Mouse (Mus musculus) forebrain, embryonic 15.5 days (tissue): Measurements from ENCODE around the gene Hpse2. TPM values are rescaled to one million over a fixed set of nuclear protein-coding genes. Genes with fewer than 3 reads are reported as not detected.
"Not testable (repeated sequence)": the region's sequence is repeated elsewhere in the genome, so short reads cannot be mapped to it uniquely, and the experiment has no call there.

Experiments
- ATAC-seq: fragments of 200-750 bp; cut with Nextera tagmentation; replicated peaks from 2 replicates; pipeline ENCODE4 v1.8.0; 2017; ENCODE audit warnings: mild to moderate bottlenecking, moderate TSS enrichment, moderate library complexity
- H3K27ac ChIP-seq: fragments of 300-500 bp; sonication (generic); replicated peaks from 2 replicates; pipeline ENCODE4 v1.5.1; 2015; ENCODE audit warnings: mild to moderate bottlenecking, inconsistent platforms
- H3K27me3 ChIP-seq: fragments of 300-500 bp; sonication (generic); 2 replicates; pipeline ENCODE4 v1.6.1; 2015; ENCODE audit warnings: inconsistent platforms
- H3K36me3 ChIP-seq: fragments of 300-500 bp; sonication (generic); 2 replicates; pipeline ENCODE4 v1.6.1; 2015; ENCODE audit warnings: mild to moderate bottlenecking, inconsistent platforms
- H3K4me1 ChIP-seq: fragments of 300-500 bp; sonication (generic); 2 replicates; pipeline ENCODE4 v1.6.1; 2015; ENCODE audit warnings: inconsistent platforms
- H3K4me2 ChIP-seq: fragments of 300-500 bp; sonication (generic); replicated peaks from 2 replicates; pipeline ENCODE4 v1.6.1; 2015; ENCODE audit warnings: mild to moderate bottlenecking, inconsistent platforms
- H3K4me3 ChIP-seq: fragments of 300-500 bp; sonication (generic); 2 replicates; pipeline ENCODE4 v1.5.1; 2015; ENCODE audit warnings: mild to moderate bottlenecking, inconsistent platforms
- H3K9ac ChIP-seq: fragments of 300-500 bp; sonication (generic); replicated peaks from 2 replicates; pipeline ENCODE4 v1.6.1; 2015; ENCODE audit warnings: mild to moderate bottlenecking, inconsistent platforms
- H3K9me3 ChIP-seq: fragments of 300-500 bp; sonication (generic); 2 replicates; pipeline ENCODE4 v1.6.1; 2016; ENCODE audit warnings: inconsistent platforms
- WGBS: fragments of 180-500 bp; shearing (Covaris S2); methylation state at CpG from one replicate; pipeline ENCODE4 v1.1.7; 2015; ENCODE audit warnings: mixed read lengths; 5-methylcytosine and 5-hydroxymethylcytosine counted together
- polyA plus RNA-seq: library from polyadenylated mRNA; unstranded; fragments of >200 nt; fragmentation: Nextera tagmentation; extraction: Ambion mirVana; gene quantifications from 2 replicates; pipeline ENCODE4 v1.2.1, GENCODE M21; 2015

Hpse2 gene
- polyA plus RNA-seq, 1 experiment from 2014 or later = 0.22 TPM

DNA sequence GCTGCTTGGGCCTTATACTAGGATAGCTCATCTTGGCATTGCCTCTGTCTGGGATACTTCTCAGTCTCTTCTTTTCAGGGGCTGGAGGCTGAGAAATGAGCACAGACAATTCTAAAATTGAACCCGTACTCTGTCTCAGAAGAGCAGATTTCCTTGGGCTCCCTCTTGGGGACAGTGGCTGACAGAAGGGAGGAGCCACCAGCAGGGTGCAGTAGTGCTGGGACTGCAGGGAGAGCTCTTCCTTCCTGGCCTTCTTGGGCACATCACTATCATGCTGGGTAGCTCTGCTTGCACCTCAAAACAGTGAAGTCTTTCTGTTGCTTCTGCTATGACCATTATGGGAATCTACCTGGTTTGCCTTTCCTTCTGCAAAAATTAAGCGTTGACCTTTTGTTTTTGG is 603.0 kb downstream of the Hpse2 start:
- H3K27ac ChIP-seq = no peak overlapping the region
- H3K27me3 ChIP-seq = no peaks in the 10 kb centered on the region
- ATAC-seq = no peak
- H3K4me3 ChIP-seq = no peak overlapping the region
- no peak overlapping the region for H3K9ac ChIP-seq
- no peak overlapping the region for H3K4me2 ChIP-seq
- 38% methylated on average over 2 of the region's 2 CpGs for WGBS
- no peaks in the 10 kb centered on the region for H3K36me3 ChIP-seq
- peaks cover 14% of the 10 kb centered on the region for H3K4me1 ChIP-seq
- H3K9me3 ChIP-seq = no peaks in the 10 kb centered on the region

- WGBS = 60% methylated on average over 7 of the region's 7 CpGs
- peak overlapping the region; percentile 87 for H3K4me3 ChIP-seq
- not testable (repeated sequence) for ATAC-seq, H3K9me3 ChIP-seq, H3K36me3 ChIP-seq, H3K27me3 ChIP-seq
- peaks cover 12% of the 10 kb centered on the region for H3K4me1 ChIP-seq
- H3K4me2 ChIP-seq = peak overlapping the region; percentile 59
- H3K27ac ChIP-seq = peak overlapping the region; percentile 95
- peak overlapping the region; percentile 67 for H3K9ac ChIP-seq
These were observed 608.0 kb downstream of the Hpse2 start for GRCm38 (mm10) chr19:42780156-42780538.

DNA sequence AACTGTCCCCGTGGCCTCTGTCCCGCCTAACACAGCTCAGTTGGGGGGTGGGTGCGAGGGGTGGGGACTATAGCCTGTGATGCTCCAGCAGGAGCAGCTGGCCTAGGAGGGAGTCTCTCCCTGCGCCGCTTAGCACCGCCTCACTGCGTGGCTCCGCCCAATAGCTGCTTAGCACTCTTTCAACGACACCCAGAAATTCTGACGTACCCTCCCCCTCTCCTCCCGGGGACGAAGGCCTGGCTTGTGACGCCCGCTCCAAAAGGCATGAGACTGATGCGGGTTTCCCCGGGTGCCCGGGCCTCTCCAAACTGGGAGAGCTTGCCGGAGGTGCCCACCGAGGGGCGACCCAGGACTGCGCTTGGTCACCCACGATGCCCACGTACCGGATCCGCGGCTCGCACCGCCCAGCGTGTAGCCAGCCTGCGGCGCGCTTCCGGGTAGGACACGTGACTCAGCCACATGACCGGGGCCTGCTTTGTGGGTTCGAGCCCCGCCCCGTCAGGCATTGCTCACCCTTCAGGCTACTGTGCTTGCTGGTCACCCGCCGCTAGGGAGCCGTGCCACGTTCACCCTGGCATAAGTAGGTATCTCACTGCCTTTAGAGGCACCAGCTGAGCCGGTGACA is 608.5 kb downstream of the Hpse2 start, which contains the start of gene Hps1:
Gene Hps1 (minus strand): TSS at position 448 of the 625 bp plus-strand sequence.
- peak; percentile 99 for ATAC-seq
- H3K4me2 ChIP-seq = peak within 1 kb of the TSS; percentile 59
- peak within 1 kb of the TSS; percentile 95 for H3K27ac ChIP-seq
- peaks cover 12% of the 10 kb centered on the region for H3K4me1 ChIP-seq
- H3K36me3 ChIP-seq = no peaks in the 10 kb centered on the region
- no peaks in the 10 kb centered on the region for H3K9me3 ChIP-seq
- peak within 1 kb of the TSS; percentile 67 for H3K9ac ChIP-seq
- WGBS = 1% methylated on average over 43 of the region's 43 CpGs
- no peaks in the 10 kb centered on the region for H3K27me3 ChIP-seq
- peak within 1 kb of the TSS; percentile 87 for H3K4me3 ChIP-seq

DNA sequence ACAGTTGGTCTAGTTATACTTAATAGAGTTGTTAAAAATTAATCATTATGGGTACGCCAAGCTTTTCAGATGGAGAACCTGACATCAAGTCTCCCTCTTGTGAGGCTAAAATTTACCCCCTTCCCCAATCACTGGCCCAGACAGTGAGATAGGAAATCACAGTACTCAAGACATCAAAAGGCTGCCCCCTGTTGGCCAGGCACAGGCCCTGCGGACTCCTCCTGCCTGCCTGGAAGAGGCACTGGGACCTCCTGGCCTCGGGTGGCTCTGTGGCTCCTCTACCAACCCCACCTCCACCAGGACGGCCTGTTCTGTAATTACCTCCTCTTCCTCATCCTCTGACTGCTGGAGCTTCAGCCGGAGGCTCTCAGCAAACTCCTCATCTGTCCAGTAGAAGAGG is 610.4 kb downstream of the Hpse2 start:
- no peak overlapping the region for H3K4me3 ChIP-seq
- no peak for ATAC-seq
- no peak overlapping the region for H3K27ac ChIP-seq
- 81% methylated on average over 5 of the region's 5 CpGs for WGBS
- peaks cover 12% of the 10 kb centered on the region for H3K4me1 ChIP-seq
- H3K9ac ChIP-seq = no peak overlapping the region
- no peak overlapping the region for H3K4me2 ChIP-seq
- no peaks in the 10 kb centered on the region for H3K36me3 ChIP-seq
- H3K27me3 ChIP-seq = no peaks in the 10 kb centered on the region
- H3K9me3 ChIP-seq = no peaks in the 10 kb centered on the region

DNA sequence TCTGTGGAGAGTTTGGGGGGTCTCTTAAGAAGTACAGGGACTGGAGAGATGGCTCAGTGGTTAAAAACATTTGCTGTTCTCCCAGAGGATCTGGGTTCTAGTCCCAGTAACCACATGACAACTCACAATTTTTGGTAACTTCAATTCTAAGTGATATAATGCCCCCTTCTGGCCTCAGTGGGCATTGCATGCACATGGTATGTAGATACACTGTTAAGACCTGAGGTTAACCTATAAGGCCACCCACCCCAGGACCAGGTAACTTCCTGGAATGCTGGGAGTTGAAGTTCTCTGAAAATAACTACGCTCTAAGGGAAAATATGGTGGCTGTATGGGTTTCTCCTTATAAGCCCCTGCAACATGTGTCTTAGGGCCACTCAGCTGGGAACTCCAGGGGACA is 611.3 kb downstream of the Hpse2 start:
- Histone ChIP-seq H3K4me3 (no peak overlapping the region), H3K9ac (no peak overlapping the region), H3K4me2 (no peak overlapping the region), H3K27ac (no peak overlapping the region), H3K9me3 (no peaks in the 10 kb centered on the region), H3K27me3 (no peaks in the 10 kb centered on the region), H3K4me1 (peaks cover 12% of the 10 kb centered on the region), H3K36me3 (no peaks in the 10 kb centered on the region)
- WGBS = 95% methylated on average over 1 of the region's 1 CpGs
- no peak for ATAC-seq

- 87% methylated on average over 23 of the region's 23 CpGs for WGBS
- ATAC-seq = no peak
These were observed 617.8 kb downstream of the Hpse2 start for GRCm38 (mm10) chr19:42770141-42770872.

DNA sequence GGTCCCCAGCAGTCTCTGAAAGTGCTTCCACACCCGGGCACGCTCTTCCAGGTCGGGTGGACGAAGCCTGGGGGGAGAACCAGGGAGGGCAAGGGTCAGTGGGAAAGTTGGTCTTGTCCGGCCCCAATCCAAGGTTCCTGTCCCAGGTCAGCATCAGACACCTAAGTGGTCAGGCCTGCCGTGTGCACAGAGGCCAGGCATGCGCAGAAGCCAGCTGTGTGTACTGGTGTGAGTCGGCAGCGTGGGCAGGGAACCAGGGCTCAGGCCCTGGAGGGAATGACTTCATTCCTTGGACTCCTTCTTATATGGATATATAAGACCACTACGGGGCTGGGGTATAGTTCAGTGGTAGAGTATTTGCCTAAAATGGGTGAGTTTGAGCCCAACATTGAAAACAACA is 618.5 kb downstream of the Hpse2 start:
- Histone ChIP-seq H3K36me3 (no peaks in the 10 kb centered on the region; the same call in 1 of the 2 replicates), H3K4me2 (no peak overlapping the region), H3K4me3 (no peak overlapping the region), H3K27ac (no peak overlapping the region), H3K9ac (no peak overlapping the region), H3K9me3 (no peaks in the 10 kb centered on the region), H3K27me3 (no peaks in the 10 kb centered on the region), H3K4me1 (no peaks in the 10 kb centered on the region)
- WGBS = 90% methylated on average over 10 of the region's 10 CpGs
- ATAC-seq = no peak

More at GRCm38 (mm10) chr19:42770141-42770872, 617.8 kb downstream of the Hpse2 start:
- Histone ChIP-seq H3K9ac (no peak overlapping the region), H3K27me3 (no peaks in the 10 kb centered on the region), H3K4me2 (no peak overlapping the region), H3K9me3 (no peaks in the 10 kb centered on the region), H3K4me1 (no peaks in the 10 kb centered on the region), H3K36me3 (no peaks in the 10 kb centered on the region; the same call in 1 of the 2 replicates), H3K4me3 (no peak overlapping the region), H3K27ac (no peak overlapping the region)

DNA sequence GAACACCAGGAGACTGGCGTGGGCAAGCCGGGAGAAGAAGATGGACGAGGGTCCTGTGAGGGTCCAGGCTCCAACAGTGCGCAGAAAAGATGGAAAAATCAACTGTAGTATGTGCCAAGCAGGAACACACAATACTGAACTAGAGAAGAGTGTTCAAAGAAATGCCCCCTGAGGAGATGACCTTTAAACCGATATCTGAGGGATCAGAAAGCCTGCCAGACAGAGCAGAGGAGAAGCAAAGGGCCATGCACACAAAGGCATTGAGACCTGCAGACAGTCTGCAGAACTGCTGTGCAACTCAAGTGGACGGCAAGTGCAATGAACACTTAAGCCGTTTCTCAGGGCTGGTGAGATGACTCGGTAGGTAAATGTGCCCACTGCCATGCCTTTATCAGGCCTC is 620.8 kb downstream of the Hpse2 start:
- no peaks in the 10 kb centered on the region for H3K27me3 ChIP-seq
- H3K9me3 ChIP-seq = no peaks in the 10 kb centered on the region
- no peak overlapping the region for H3K9ac ChIP-seq
- no peaks in the 10 kb centered on the region for H3K4me1 ChIP-seq
- 63% methylated on average over 8 of the region's 8 CpGs for WGBS
- no peaks in the 10 kb centered on the region; the same call in 1 of the 2 replicates for H3K36me3 ChIP-seq
- H3K4me3 ChIP-seq = no peak overlapping the region
- no peak overlapping the region for H3K4me2 ChIP-seq
- H3K27ac ChIP-seq = no peak overlapping the region
- ATAC-seq = no peak

DNA sequence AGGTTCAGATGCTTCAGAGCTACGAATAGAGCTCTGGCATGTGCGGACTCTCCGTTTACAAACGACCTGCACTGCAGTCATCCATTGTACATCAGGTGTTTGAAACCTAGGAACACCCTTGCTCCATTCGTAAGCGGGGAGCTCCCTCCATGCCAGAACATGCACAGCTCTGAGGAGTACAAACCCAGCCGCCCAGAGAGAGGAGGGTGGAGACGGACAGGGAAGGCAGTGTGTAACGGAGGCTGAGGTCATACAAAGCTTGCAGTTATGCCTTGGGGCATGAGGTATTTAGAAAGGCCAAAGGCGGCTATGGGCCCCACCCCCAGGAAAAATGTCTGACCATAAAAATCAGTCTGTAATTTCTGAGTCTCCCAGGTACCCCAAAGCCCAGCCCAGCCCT is 623.8 kb downstream of the Hpse2 start:
- no peak overlapping the region for H3K4me2 ChIP-seq
- no peaks in the 10 kb centered on the region; the same call in 1 of the 2 replicates for H3K36me3 ChIP-seq
- ATAC-seq = no peak
- no peaks in the 10 kb centered on the region for H3K4me1 ChIP-seq
- no peak overlapping the region for H3K4me3 ChIP-seq
- H3K9me3 ChIP-seq = no peaks in the 10 kb centered on the region
- WGBS = 63% methylated on average over 10 of the region's 10 CpGs
- no peaks in the 10 kb centered on the region for H3K27me3 ChIP-seq
- H3K27ac ChIP-seq = no peak overlapping the region
- H3K9ac ChIP-seq = no peak overlapping the region

- H3K9me3 ChIP-seq = no peaks in the 10 kb centered on the region
- H3K27ac ChIP-seq = no peak overlapping the region
- no peaks in the 10 kb centered on the region for H3K27me3 ChIP-seq
- no peak overlapping the region for H3K4me2 ChIP-seq
- 89% methylated on average over 6 of the region's 6 CpGs for WGBS
- no peak for ATAC-seq
- no peak overlapping the region for H3K4me3 ChIP-seq
- no peaks in the 10 kb centered on the region for H3K36me3 ChIP-seq
- H3K9ac ChIP-seq = no peak overlapping the region
- peaks cover 21% of the 10 kb centered on the region for H3K4me1 ChIP-seq
These were observed 631.5 kb downstream of the Hpse2 start for GRCm38 (mm10) chr19:42756671-42757070.

DNA sequence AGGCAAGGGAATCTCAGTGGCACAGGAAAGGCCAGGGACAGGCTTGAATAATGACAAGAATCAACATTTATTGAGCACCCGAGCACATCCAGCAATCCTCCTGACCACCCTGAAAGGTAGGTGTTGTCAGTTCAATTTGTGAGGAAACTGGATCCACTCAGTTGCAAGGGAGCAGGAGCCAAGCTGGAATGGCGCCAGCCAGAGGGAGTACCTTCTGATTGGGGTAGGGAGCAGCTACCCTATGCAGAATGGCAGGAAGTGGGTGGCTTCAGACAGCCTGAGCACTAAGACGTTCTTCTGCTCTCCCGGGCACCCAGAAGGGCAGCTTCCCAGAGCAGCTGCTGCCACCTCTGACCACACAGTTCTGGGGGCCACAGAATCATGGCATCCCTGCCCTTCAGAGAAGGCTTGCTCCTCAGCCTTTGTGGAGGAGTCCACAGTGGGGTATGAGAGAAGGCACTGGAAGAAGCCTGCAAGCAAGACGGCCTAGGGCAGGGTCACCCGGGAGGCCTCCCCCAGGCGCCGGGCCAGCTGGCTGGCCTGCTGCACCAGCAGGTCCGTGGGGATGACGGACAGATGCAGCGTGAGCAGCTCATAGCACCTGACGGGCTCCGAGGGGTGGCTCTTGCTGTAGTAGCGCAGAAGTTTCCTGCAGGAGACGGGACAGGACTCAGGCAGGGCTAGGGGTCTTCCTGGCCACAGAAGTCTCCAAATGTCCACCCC is 632.8 kb downstream of the Hpse2 start:
- ATAC-seq = no peak
- Histone ChIP-seq H3K9me3 (no peaks in the 10 kb centered on the region), H3K4me1 (peaks cover 21% of the 10 kb centered on the region), H3K27ac (no peak overlapping the region), H3K36me3 (no peaks in the 10 kb centered on the region), H3K4me3 (no peak overlapping the region), H3K27me3 (no peaks in the 10 kb centered on the region), H3K4me2 (no peak overlapping the region), H3K9ac (no peak overlapping the region)
- 69% methylated on average over 15 of the region's 15 CpGs for WGBS
